Mouse (Mus musculus): ENCODE results near the gene Snrnp27. TPM values are rescaled to one million over a fixed set of nuclear protein-coding genes. Genes with fewer than 3 reads are reported as not detected.

The Snrnp27 gene
- polyA plus RNA-seq, 1 experiment from 2014 or later, result 164 TPM

- DNase-seq (ENCODE audit: low spot score), result no peak
Observed at GRCm38 (mm10) chr6:86665560-86666307, 18.6 kb downstream of the Snrnp27 start.

GRCm38 (mm10) chr6:86665076-86665475 is 19.2 kb downstream of the Snrnp27 start:
- DNase-seq (ENCODE audit: low spot score), result no peak

GRCm38 (mm10) chr6:86660161-86660877 is 24.0 kb downstream of the Snrnp27 start:
- DNase-seq (ENCODE audit: low spot score), result no peak

DNA sequence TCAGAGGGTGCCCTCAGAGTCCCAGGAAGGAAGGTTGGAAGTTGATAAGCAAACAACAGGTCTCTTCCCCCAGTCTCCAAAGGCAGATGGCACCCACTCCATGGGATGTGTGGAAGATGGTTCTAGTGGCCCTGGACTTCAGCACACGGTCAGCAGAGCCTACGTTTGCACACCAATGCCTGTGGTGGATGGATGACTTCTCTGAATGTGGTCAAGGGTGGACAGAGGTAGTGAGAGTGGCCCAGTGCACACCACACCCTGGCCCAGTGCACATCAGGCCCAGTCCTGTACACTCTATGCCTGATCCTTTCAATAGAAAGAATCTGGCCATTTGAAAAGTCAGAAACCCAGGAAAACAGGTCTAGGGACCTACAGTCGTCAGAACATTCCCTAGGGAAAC is 25.8 kb downstream of the Snrnp27 start:
- no peak for DNase-seq (ENCODE audit: low spot score)

- DNase-seq (ENCODE audit: low spot score), result no peak
Observed at GRCm38 (mm10) chr6:86654270-86654916, 29.9 kb downstream of the Snrnp27 start.

DNA sequence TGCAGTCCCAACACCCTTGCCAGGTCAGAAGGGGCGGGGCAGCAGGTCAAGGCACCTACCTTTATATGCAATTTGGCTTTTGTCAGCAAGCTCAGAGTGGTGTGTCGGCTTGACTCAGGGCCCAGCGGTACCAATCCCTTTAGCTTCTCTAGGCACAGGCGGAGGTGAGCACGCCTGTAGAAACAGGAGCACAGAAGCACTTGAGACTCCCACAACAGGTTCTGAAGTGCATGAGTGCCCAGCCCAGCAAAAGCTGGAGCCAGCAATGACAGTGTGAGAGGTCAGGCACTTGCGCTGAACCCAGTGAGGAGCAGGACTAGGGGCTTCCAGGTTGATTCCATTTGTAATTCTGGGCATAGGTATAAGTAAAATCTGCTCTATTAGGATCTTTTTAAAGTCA is 31.3 kb downstream of the Snrnp27 start:
- no peak for DNase-seq (ENCODE audit: low spot score)

GRCm38 (mm10) chr6:86646143-86646542 is 38.2 kb downstream of the Snrnp27 start:
- no peak for DNase-seq (ENCODE audit: low spot score)

GRCm38 (mm10) chr6:86645551-86645950 is 38.8 kb downstream of the Snrnp27 start:
- DNase-seq (ENCODE audit: low spot score), result no peak

DNA sequence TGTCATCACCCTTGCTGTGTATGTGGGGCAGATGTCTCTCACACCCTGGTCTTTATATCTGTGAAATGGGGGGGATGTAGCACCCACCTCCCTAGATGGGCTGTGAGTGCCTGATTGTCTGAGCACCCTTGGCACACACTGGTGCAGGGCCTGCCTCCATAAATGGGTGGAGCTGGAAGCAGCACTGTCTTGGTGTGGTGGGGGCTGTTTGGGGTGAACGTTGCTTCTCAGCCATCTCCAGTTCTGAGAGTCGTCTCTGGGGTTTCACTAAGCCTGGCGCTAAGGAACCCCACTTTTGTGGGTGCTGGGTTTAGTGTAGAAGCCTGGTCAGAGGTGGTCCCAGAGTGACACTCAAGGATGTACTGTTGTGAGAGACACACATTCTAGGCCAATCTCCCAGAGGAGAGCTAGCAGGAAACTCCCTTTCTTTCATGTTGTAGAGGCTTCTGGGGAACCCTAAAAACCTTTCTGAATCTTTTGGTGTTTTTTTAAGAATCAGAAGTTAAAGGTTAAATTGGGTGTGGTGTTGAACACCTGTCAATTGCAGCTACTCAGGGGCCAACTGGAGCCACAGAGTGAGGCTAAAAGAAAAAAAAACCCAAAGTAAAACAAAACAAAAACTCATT is 39.4 kb downstream of the Snrnp27 start:
- peak; percentile 35 for DNase-seq (ENCODE audit: low spot score)

DNA sequence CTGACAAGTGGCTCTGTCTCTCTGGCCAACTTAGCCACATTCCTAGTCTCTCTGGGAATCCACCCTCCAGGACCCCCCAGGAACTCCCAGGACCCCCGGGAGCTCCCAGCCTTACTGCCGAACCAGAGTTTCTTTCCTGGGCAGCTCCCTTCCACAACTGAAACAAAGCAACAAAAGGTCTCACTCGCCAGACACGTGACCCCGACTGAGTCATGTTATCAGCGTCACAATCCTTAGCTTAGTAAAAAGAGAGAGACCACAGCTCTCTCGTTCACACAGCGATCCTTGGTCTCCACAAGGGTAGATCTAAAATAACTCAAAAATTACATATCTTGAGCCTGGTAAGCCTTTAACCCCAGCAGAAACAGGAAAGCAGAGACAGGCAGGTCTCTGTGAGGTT is 42.6 kb downstream of the Snrnp27 start:
- no peak for DNase-seq (ENCODE audit: low spot score)

GRCm38 (mm10) chr6:86640776-86641175 is 43.5 kb downstream of the Snrnp27 start:
- no peak for DNase-seq (ENCODE audit: low spot score)

DNA sequence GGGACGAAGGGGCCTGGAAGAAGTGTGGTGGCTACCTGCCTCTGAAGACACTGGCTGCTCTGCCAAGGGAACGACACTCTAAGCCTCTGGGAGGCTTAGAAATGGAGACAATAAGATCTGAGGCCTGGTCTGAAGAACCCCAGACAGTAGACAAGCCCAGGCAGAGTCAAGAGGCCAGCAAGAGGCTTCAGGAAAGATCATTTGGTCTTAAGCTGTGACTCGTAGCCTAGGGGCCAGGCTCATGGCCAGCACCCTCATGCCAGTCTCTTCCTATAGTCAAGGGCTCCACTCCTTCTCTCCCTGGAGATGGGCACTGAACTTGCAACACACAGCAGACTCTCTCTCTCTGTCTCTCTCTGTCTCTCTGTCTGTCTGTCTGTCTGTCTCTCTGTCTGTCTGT is 44.2 kb downstream of the Snrnp27 start:
- DNase-seq (ENCODE audit: low spot score), result no peak

DNA sequence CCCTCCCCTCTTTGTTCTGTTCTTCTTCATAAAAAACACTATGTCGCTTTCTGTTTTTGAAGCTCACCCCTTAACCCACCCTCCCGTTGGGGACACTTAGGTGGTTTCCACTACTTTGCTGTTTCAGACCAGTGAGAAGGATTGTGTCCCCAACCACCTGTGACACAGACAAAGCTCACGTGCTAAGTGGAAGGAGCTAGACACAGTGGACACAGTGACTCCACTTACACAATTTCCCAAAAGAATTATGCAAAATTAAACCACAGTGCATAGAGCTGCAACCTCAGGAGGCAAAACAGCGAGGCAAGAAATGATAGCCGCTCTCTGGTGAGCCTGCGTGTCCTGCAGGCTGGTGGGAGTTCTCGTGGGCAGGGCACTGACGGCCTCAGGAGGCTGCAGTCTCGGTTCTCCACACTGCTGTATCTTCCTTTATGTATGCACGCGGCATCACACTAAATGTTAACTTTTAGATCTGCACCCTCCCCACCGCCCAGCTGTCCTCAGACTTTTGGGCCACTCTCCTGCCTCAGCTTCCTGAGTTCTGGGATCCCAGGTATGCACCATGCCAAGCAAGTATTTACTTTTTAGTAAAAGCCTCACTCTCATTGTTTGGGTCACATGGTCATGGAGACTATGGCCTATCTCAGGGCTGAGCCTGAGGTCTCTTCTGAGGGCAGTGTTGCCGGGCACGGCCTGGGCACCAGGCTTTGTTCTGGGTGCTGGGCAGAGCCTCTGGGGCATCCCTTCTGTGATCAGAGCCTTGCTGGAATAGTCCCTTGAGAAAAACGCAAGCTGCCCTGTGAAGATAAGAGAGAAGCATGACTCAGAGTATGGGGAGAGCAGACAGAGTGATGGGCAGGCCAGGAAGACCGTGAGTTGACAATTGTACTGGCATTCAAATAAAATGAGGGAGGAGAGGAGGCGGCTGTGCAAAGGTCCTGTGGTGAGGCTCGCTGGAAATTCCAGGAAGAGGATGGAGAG is 44.9 kb downstream of the Snrnp27 start:
- DNase-seq (ENCODE audit: low spot score), result no peak

- DNase-seq (ENCODE audit: low spot score), result no peak
Observed at GRCm38 (mm10) chr6:86638434-86638833, 45.9 kb downstream of the Snrnp27 start.

- no peak for DNase-seq (ENCODE audit: low spot score)
Observed at GRCm38 (mm10) chr6:86637860-86638259, 46.5 kb downstream of the Snrnp27 start.

DNA sequence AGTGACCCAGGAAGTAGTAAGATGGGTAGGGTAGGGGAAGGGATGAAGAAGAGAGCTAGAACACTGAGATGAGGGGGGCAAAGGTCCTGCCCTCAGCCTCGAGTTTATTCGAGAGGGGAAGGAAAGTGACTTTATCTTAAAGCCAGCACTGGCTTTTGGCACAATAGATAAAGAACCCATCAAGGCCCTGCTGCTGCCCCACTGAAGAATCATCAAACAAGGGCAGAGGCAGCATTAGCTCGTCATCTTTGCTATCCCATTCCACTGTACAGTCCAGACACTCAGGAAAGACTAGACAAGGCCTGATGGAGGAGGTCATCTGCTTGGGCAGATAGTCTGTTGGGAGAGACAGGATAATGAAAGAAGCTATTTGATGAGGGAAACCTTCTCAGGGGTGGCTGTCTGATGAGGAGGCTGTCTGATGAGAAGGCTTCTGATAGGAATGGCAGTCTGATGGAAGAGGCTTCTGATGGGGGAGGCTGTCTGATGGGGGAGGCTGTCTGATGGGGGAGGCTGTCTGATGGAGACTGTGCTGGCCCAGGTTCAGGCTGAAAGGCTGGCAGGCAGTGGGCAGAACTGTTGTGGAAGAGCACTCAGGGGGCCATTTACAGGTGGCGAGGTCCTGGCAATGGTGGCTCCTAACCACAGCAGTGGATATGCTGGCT is 47.0 kb downstream of the Snrnp27 start:
- DNase-seq (ENCODE audit: low spot score), result no peak

DNA sequence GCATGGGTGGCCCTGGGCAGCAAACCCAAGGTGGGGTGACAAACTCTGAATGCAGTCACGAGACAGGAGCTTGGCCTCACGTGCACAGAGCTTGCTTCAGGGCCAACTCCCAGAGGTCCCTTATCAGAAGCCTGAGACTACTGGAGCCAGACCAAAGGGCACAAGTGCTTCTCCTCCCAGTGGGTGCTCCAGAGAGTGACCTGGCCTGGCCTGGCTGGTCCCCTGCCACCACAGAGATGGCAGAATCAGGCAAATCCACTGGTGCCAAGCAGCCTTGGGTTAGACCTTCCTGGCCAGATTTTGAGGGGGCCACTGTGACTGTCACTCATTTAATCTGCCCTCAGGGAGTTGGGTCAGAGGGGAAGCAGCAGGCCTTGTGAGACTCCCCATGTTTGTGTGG is 47.8 kb downstream of the Snrnp27 start:
- DNase-seq (ENCODE audit: low spot score), result no peak

GRCm38 (mm10) chr6:86630141-86630540 is 54.2 kb downstream of the Snrnp27 start:
- DNase-seq (ENCODE audit: low spot score), result no peak

- DNase-seq (ENCODE audit: low spot score), result peak; percentile 42
Observed at GRCm38 (mm10) chr6:86627946-86628345, 56.4 kb downstream of the Snrnp27 start, which contains the start of gene Asprv1. Gene Asprv1 (plus strand): TSS chr6:86628164.
